Mouse (Mus musculus): ENCODE measurements around the gene Nutm1. TPM values are rescaled to one million over a fixed set of nuclear protein-coding genes. Genes with fewer than 3 reads are reported as not detected.
"Not testable (repeated sequence)": the region's sequence is repeated elsewhere in the genome, so short reads cannot be mapped to it uniquely, and the experiment has no call there.

Nutm1 gene
- polyA plus RNA-seq (2016; fragmentation: Nextera tagmentation; extraction: Ambion mirVana) = 0.10 TPM in 1 of 2 replicates, not detected in the other

DNA sequence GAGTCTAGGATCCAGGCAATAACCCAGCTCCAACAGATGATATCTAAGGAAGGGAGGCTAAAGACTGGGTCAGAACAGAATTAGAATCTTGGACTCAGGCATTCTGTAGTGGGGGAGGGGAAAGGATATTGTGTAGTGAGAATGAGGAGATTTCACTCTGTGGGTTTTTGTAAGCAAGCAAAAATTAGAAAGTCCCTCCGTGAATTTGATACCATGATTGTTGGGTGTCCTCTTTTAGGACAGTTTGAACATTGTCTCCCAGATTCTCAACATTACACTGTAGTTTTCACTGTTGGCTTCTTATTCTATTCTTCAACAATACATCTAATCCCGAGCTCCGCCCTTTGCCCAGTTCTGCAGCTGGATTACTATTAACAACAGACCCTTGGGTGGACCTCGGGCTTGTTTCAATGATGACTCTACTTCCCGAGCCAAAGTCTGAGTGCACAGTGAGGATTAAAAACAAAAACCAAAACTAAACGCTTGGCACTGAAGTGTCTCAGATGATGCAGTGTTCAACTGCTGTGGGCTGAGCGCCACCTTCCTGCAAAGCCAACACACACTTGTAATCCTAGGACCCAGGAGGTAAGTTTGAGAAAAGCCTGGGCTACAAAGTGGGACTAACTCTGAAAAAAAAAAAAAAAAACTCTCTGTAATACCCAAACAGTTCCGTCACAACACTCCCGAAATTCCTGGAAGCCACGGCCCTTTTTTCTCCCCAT, at the start of gene Nutm1:
Gene Nutm1, minus strand, starts transcription at position 51 of the 722 bp plus-strand sequence.
- WGBS = 72% methylated on average over 10 of the region's 10 CpGs
- Histone ChIP-seq H3K27me3 (replicated peaks; ENCODE audit: low read depth, poor library complexity, severe bottlenecking) (no peaks in the 10 kb centered on the region), H3K4me3 (no peak within 1 kb of the TSS), H3K36me3 (replicated peaks) (no peaks in the 10 kb centered on the region; the same call in 1 of the 2 replicates), H3K9me3 (no peaks in the 10 kb centered on the region), H3K4me1 (peaks cover 11% of the 10 kb centered on the region), H3K27ac (replicated peaks) (no peak within 1 kb of the TSS)
- DNase-seq (ENCODE audit: low spot score) = no peak

DNA sequence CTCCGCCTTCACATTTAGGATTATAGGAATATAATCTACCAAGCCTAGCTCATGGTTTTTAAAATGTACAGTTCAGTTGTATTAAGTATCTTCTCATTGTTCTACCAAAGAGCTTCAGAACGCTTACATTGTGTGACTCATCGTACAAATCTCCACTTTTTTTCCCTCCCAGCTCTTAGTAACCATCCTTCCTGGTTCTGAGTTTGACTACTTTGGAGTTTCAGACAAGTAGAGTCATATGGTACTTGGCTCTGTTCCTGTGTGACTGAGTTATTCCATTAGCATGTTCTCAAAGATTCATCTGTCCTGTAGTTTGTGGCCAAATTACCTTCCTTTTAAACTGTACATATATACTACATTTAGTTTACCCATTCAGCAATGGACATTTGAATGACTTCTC, 49.6 kb upstream of the Nutm1 start:
- H3K27me3 ChIP-seq (replicated peaks; ENCODE audit: low read depth, poor library complexity, severe bottlenecking) = no peaks in the 10 kb centered on the region
- H3K9me3 ChIP-seq = no peaks in the 10 kb centered on the region
- no peak overlapping the region for H3K4me3 ChIP-seq
- H3K36me3 ChIP-seq (replicated peaks) = no peaks in the 10 kb centered on the region
- H3K27ac ChIP-seq (replicated peaks) = no peak overlapping the region
- H3K4me1 ChIP-seq = no peaks in the 10 kb centered on the region
- no peak for DNase-seq (ENCODE audit: low spot score)
- WGBS = 88% methylated on average over 3 of the region's 3 CpGs

DNA sequence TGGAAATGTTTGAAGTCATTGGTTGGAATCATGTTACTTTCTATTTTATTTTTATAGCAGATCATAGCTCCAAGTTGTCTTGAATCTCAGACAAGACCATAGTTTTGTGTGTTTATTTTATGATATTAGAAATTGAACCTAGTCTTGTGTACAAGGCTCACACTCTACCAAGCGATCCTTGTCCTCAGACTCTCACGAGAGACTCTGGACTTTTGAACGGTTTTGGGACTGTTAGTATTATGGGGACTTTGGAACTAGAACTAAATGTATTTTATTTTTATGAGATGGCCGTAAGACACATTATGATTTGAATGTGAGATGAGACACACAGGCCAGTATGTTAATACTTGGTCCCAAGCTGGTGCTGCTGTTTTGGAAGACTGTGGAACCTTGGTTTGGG, 39.1 kb upstream of the Nutm1 start:
- WGBS = 94% methylated on average over 4 of the region's 4 CpGs
- Histone ChIP-seq H3K36me3 (replicated peaks) (no peaks in the 10 kb centered on the region), H3K4me1 (no peaks in the 10 kb centered on the region), H3K9me3 (no peaks in the 10 kb centered on the region), H3K27me3 (replicated peaks; ENCODE audit: low read depth, poor library complexity, severe bottlenecking) (no peaks in the 10 kb centered on the region), H3K27ac (replicated peaks) (no peak overlapping the region), H3K4me3 (no peak overlapping the region)
- DNase-seq (ENCODE audit: low spot score) = no peak

DNA sequence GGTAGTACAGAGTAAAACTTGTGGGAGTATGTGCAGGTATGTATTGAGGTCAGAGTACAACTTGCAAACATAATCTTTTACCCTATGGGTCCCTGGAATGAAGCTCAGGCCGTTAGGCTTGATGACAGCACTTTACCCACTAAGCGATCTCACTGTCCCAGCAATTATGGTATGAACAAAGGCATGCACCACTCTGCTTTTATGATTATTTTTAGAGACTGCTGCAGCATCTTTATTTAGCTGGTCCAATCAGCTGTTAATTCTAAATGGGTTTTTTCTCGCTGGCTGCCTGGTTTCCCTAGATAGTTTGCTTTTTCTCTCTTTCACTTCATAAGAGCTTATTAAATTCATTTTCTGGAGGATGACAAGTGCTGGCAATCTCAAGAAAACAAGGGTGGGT, 37.1 kb upstream of the Nutm1 start:
- Histone ChIP-seq H3K9me3 (no peaks in the 10 kb centered on the region), H3K36me3 (replicated peaks) (no peaks in the 10 kb centered on the region), H3K27me3 (replicated peaks; ENCODE audit: low read depth, poor library complexity, severe bottlenecking) (no peaks in the 10 kb centered on the region), H3K4me3 (no peak overlapping the region), H3K4me1 (no peaks in the 10 kb centered on the region), H3K27ac (replicated peaks) (no peak overlapping the region)
- WGBS = 87% methylated on average over 3 of the region's 3 CpGs
- DNase-seq (ENCODE audit: low spot score) = no peak

DNA sequence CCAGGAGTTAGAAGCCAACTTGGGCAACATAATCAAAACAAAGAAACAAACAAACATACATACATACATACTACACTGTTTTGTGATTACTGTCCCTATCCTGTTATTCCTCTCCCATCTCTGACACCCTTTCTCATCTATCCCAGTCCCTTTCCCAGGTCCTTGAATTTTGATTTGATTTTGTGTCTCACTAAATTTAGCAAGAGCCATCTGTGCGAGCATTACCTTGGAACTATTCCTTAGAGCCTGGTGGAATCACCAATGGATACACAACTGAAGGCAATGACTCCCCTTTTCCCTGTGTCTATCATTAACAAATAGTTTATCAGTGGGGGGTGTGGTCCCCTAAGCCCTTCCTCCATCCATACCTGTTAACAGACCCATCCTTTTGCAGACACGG, 33.7 kb upstream of the Nutm1 start:
- no peaks in the 10 kb centered on the region for H3K36me3 ChIP-seq (replicated peaks)
- no peaks in the 10 kb centered on the region for H3K9me3 ChIP-seq
- no peak overlapping the region for H3K27ac ChIP-seq (replicated peaks)
- no peaks in the 10 kb centered on the region for H3K4me1 ChIP-seq
- 85% methylated on average over 2 of the region's 2 CpGs for WGBS
- no peak overlapping the region for H3K4me3 ChIP-seq
- no peak for DNase-seq (ENCODE audit: low spot score)
- H3K27me3 ChIP-seq (replicated peaks; ENCODE audit: low read depth, poor library complexity, severe bottlenecking) = no peaks in the 10 kb centered on the region

DNA sequence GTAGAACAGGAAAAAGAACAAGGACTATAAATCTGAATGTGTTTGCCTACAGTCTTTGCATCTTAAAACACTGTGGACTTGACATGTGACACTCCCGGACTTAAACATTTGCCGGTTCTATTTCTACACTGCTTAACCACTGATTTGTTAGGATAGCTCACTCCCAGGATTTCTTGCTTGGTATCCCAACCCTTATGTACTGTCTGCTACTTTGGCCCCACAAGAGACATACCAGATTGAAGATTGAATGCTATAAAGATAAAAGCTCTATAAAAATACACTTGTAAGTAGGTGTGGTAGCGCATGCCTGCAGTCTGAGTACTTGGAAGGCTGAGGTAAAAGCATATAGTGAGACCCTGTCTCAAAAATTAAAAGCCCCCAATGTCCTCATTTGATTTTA, 30.4 kb upstream of the Nutm1 start:
- Histone ChIP-seq H3K36me3 (replicated peaks) (no peaks in the 10 kb centered on the region), H3K4me3 (no peak overlapping the region), H3K27me3 (replicated peaks; ENCODE audit: low read depth, poor library complexity, severe bottlenecking) (no peaks in the 10 kb centered on the region), H3K4me1 (peaks cover 2% of the 10 kb centered on the region), H3K27ac (replicated peaks) (no peak overlapping the region), H3K9me3 (no peaks in the 10 kb centered on the region)
- DNase-seq (ENCODE audit: low spot score) = no peak
- 94% methylated on average over 3 of the region's 3 CpGs for WGBS

DNA sequence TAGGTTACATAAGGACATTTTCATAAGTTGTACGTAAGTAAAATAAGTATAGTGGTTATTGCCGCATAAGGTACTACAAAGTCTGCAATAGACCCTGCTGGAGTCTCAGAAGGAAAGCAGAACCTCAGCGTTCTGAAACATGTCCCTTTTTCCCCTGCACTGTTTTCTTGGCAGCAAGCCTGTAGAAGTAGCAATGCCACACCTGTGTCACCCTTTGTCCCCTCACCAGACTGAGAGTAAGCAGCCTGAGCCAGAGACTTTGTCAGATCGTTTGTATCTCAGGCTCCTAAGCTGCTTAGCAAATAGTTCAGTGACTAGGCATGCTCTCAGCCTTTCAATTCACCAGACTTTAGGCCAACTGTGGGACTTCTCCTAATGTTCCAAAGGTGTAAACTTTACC, 28.0 kb upstream of the Nutm1 start:
- 72% methylated on average over 4 of the region's 4 CpGs for WGBS
- H3K4me3 ChIP-seq = no peak overlapping the region

DNA sequence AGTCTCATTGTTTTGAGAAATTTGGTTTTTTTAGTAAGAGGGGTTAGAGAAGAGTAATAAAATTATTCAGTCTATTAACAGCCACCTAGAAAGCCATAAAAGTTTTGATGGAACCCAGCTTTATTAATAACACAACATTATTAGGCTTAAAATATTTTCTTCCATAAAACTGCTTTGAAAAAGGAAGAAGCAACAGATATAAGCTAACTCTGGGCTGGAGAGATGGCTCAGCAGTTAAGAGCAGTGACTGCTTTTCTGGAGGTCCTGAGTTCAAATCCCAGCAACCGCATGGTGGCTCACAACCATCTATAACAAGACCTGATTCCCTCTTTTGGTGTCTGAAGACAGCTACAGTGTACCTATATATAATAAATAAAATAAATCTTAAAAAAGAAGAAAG, 27.0 kb upstream of the Nutm1 start:
- not testable (repeated sequence) for H3K9me3 ChIP-seq; H3K4me1 ChIP-seq; H3K36me3 ChIP-seq (replicated peaks); H3K27me3 ChIP-seq (replicated peaks; ENCODE audit: low read depth, poor library complexity, severe bottlenecking); H3K27ac ChIP-seq (replicated peaks); H3K4me3 ChIP-seq; DNase-seq (ENCODE audit: low spot score)
- 96% methylated on average over 1 of the region's 1 CpGs for WGBS

More for the DNA sequence above, 28.0 kb upstream of the Nutm1 start:
- Histone ChIP-seq H3K36me3 (replicated peaks) (no peaks in the 10 kb centered on the region), H3K9me3 (no peaks in the 10 kb centered on the region), H3K27ac (replicated peaks) (no peak overlapping the region), H3K27me3 (replicated peaks; ENCODE audit: low read depth, poor library complexity, severe bottlenecking) (no peaks in the 10 kb centered on the region), H3K4me1 (peaks cover 8% of the 10 kb centered on the region)
- DNase-seq (ENCODE audit: low spot score) = no peak

DNA sequence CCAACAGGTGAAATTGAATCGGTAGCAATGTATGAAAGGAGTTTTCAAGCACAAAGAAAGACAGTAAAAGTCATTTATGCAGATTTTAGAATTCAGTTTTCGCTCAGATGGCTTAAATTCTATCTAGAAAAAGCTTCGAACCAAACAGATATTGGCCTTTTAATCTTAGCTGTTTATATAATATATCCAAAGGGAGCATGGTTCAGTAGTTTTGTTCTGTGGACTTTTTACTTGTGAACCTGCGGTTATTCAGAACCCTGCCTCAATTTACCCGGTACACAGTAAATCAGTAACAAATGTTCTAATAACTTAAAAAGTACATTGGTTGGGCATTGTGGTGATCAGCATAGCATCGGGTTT, 25.9 kb upstream of the Nutm1 start:
- 64% methylated on average over 6 of the region's 6 CpGs for whole genome bisulfite sequencing
- Histone ChIP-seq H3K4me3 (peak overlapping the region; percentile 65), H3K27ac (replicated peaks) (no peak overlapping the region), H3K9me3 (no peaks in the 10 kb centered on the region), H3K36me3 (replicated peaks) (no peaks in the 10 kb centered on the region), H3K27me3 (replicated peaks; ENCODE audit: low read depth, poor library complexity, severe bottlenecking) (no peaks in the 10 kb centered on the region), H3K4me1 (peaks cover 8% of the 10 kb centered on the region)
- no peak for DNase-seq (ENCODE audit: low spot score)

DNA sequence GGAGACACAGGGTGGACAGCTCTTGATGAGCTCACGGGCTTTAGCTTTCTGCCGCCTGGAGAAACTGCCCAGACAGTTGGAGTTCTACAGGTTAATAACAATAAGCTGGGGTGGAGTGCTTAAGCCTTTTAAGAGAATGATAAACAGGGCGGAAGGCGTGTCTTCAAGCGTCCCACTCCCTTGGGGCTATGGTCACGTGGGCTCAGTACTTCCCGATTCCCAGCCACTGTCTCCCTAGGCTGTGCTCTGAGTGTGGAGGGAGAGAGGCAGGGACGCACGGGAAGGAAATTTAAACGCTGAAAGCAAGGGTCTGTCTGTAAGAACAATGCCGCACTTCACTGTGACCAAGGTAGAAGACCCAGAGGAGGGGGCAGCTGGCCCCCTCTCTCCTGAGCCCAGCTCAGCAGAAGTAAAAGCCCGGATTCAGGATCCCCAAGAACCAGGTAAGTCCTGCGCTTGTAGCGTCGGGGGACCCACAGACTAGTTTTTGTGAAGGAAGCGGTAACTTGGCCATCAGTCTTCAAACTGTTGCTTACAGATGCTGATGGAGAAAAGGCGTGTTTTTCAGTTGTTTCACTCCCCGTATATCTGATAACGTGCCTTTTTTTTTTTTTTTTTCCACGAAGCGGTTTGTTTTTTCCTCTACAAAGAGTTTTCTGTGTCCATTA, 25.4 kb upstream of the Nutm1 start:
- 1% methylated on average over 21 of the region's 21 CpGs for WGBS
- Histone ChIP-seq H3K36me3 (replicated peaks) (no peaks in the 10 kb centered on the region), H3K4me3 (peak overlapping the region; percentile 65), H3K4me1 (peaks cover 8% of the 10 kb centered on the region), H3K27me3 (replicated peaks; ENCODE audit: low read depth, poor library complexity, severe bottlenecking) (no peaks in the 10 kb centered on the region), H3K27ac (replicated peaks) (peak overlapping the region; percentile 76), H3K9me3 (no peaks in the 10 kb centered on the region)
- peak; percentile 59 for DNase-seq (ENCODE audit: low spot score)

DNA sequence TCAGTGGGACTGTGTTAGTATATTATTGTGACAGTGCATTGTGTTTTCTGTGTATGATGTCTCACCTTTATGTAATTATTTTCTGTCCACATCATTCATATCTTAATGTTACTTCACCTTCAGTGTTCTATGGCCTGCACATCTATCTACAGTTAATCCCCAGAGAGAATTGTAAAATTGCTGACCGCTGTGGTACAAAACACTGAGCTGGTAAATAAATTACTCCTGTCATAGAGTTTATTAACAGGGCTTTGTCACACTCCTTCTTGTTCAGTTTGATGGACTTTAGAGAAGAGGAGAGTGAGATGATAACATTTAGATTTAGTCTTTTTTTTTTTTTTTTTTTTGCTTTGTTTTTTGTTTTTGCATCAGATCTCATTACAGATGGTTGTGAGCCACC, 23.8 kb upstream of the Nutm1 start:
- Histone ChIP-seq H3K9me3 (no peaks in the 10 kb centered on the region), H3K27ac (replicated peaks) (no peak overlapping the region), H3K36me3 (replicated peaks) (no peaks in the 10 kb centered on the region), H3K27me3 (replicated peaks; ENCODE audit: low read depth, poor library complexity, severe bottlenecking) (no peaks in the 10 kb centered on the region), H3K4me1 (peaks cover 8% of the 10 kb centered on the region), H3K4me3 (no peak overlapping the region)
- no peak for DNase-seq (ENCODE audit: low spot score)
- WGBS = 93% methylated on average over 1 of the region's 1 CpGs

DNA sequence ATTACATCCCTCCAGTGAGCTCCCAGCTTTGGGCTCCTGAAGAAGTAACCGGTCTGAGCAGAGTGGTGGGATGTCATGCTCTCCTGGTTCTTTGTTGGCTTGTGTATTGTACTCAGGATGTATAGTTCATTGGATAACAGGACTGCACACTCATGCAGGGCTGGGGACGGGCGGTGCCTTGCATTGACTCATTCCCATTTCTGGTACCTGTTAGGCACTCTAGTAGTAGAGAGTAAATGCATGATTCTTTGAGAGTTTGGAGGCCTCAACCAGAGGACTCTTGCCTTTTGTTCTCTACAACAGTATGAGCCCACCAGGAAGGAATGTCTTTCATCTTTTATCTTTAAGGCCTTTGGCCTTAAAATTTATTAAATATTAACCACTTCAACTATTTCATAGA, 17.8 kb upstream of the Nutm1 start:
- Histone ChIP-seq H3K9me3 (no peaks in the 10 kb centered on the region), H3K36me3 (replicated peaks) (no peaks in the 10 kb centered on the region), H3K4me1 (no peaks in the 10 kb centered on the region), H3K4me3 (no peak overlapping the region), H3K27ac (replicated peaks) (no peak overlapping the region), H3K27me3 (replicated peaks; ENCODE audit: low read depth, poor library complexity, severe bottlenecking) (no peaks in the 10 kb centered on the region)
- WGBS = 91% methylated on average over 3 of the region's 3 CpGs
- no peak for DNase-seq (ENCODE audit: low spot score)

DNA sequence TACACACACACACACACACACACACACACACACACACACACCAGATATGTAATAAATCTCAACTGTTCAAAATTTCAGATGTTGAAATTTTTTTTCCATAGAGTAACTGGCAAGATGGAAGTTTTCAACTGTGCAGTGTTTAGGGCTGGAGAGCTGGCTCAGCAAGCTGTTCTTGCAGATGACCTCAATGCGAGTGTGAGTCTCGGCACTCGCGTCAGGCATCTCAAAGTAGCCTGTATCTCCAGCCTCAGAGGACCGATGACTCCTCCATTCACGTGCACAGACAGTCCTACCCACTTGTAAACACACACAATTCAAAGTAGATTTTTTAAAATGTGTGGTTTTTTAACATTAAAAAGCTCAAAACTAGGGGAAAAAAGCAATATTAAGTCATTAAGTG, 14.4 kb upstream of the Nutm1 start:
- 87% methylated on average over 6 of the region's 6 CpGs for WGBS
- Histone ChIP-seq H3K9me3 (no peaks in the 10 kb centered on the region), H3K27ac (replicated peaks) (no peak overlapping the region)

More for the DNA sequence above, 14.4 kb upstream of the Nutm1 start:
- H3K27me3 ChIP-seq (replicated peaks; ENCODE audit: low read depth, poor library complexity, severe bottlenecking) = no peaks in the 10 kb centered on the region
- DNase-seq (ENCODE audit: low spot score) = no peak
- no peak overlapping the region for H3K4me3 ChIP-seq
- H3K36me3 ChIP-seq (replicated peaks) = no peaks in the 10 kb centered on the region
- H3K4me1 ChIP-seq = no peaks in the 10 kb centered on the region; the same call in 1 of the 2 replicates

Data from embryonic facial prominence, embryonic 10.5 days (tissue).